Mouse (Mus musculus) CH12.LX (cell line): ENCODE measurements at regions not wholly inside any gene's neighbourhood (a gene's known extent, or its start where the extent isn't known, plus 50 kb on each side); places are given as distances from the start of the nearest gene placed in this dataset.

Experiments
- DNase-seq: peaks from one replicate; pipeline ENCODE4 v3.0.0-alpha.2; 2013; ENCODE audit errors: extremely low read depth
- H3K27ac ChIP-seq: 2 replicates; pipeline ENCODE4 v1.5.1; 2012; ENCODE audit warnings: low read depth, mild to moderate bottlenecking, control low read depth, moderate library complexity; ENCODE audit not compliant: insufficient read depth
- H3K27me3 ChIP-seq: replicated peaks from 2 replicates; pipeline ENCODE3; 2012; ENCODE audit warnings: inconsistent platforms
- H3K36me3 ChIP-seq, 2 experiments: replicated peaks in 1 of 2; 2 replicates each; pipeline versions ENCODE3 to v1.6.1; 2012; ENCODE audit warnings: inconsistent platforms in 1 of 2, low read length in 1 of 2, mild to moderate bottlenecking in 1 of 2, mixed read lengths in 1 of 2, moderate library complexity in 1 of 2; ENCODE audit not compliant: control insufficient read depth in 1 of 2, insufficient read depth in 1 of 2
- H3K4me1 ChIP-seq, 2 experiments: 2 replicates each; pipeline ENCODE4 v1.6.1; 2012; ENCODE audit warnings: inconsistent platforms in 1 of 2, moderate library complexity in 1 of 2; ENCODE audit not compliant: insufficient read depth in 2 of 2, control insufficient read depth in 1 of 2
- H3K4me2 ChIP-seq: 2 replicates; pipeline ENCODE4 v1.6.1; 2012; ENCODE audit warnings: low read depth, mild to moderate bottlenecking, control low read depth; ENCODE audit not compliant: poor library complexity, insufficient read depth, severe bottlenecking
- H3K4me3 ChIP-seq, 3 experiments: fragments of 150-350 bp in 1 of 3; sonication (generic) in 1 of 3; replicated peaks in 1 of 3; 2 replicates each; pipeline versions ENCODE3 to v1.5.1; 2011 to 2012; ENCODE audit warnings: low read depth in 2 of 3, low read length in 2 of 3, mild to moderate bottlenecking in 2 of 3, moderate library complexity in 2 of 3, control low read depth in 1 of 3, improper control_type of control experiment in 1 of 3, inconsistent platforms in 1 of 3, mixed read lengths in 1 of 3; ENCODE audit not compliant: poor library complexity in 1 of 3
- H3K79me2 ChIP-seq: replicated peaks from 2 replicates; pipeline ENCODE4 v1.6.1; 2012; ENCODE audit warnings: mild to moderate bottlenecking, moderate library complexity; ENCODE audit not compliant: control insufficient read depth, poor library complexity, insufficient read depth, severe bottlenecking; ENCODE audit errors: extremely low read depth
- H3K9ac ChIP-seq: 2 replicates; pipeline ENCODE4 v1.6.1; 2012; ENCODE audit warnings: low read depth, mild to moderate bottlenecking, control low read depth, moderate library complexity; ENCODE audit not compliant: insufficient read depth
- H3K9me3 ChIP-seq: replicated peaks from 2 replicates; pipeline ENCODE3; 2012; ENCODE audit warnings: low read length, inconsistent platforms, mixed read lengths
- BHLHE40 ChIP-seq: IDR thresholded peaks from 2 replicates; pipeline ENCODE4 v1.6.1; 2011; ENCODE audit warnings: mild to moderate bottlenecking, low read depth, low read length, improper control_type of control experiment
- E2F4 ChIP-seq: IDR thresholded peaks from 2 replicates; pipeline ENCODE4 v1.6.1; 2011; ENCODE audit warnings: low read depth, low read length, improper control_type of control experiment; ENCODE audit not compliant: insufficient replicate concordance
- ELF1 ChIP-seq: IDR thresholded peaks from 2 replicates; pipeline ENCODE4 v1.6.1; 2014; ENCODE audit warnings: low read depth, mild to moderate bottlenecking, inconsistent platforms, low read length, improper control_type of control experiment
- ETS1 ChIP-seq: conservative IDR thresholded peaks from 2 replicates; pipeline ENCODE4 v1.6.1; 2012; ENCODE audit warnings: low read depth, mild to moderate bottlenecking, inconsistent platforms, low read length, improper control_type of control experiment, moderate library complexity
- GABPA ChIP-seq: IDR thresholded peaks from 2 replicates; pipeline ENCODE4 v1.6.1; 2012; ENCODE audit warnings: low read depth, low read length, improper control_type of control experiment, inconsistent platforms; ENCODE audit not compliant: insufficient replicate concordance
- IRF4 ChIP-seq: IDR thresholded peaks from 2 replicates; pipeline ENCODE4 v1.6.1; 2014; ENCODE audit warnings: low read depth, mild to moderate bottlenecking, inconsistent platforms, low read length, improper control_type of control experiment
- JUND ChIP-seq: conservative IDR thresholded peaks from 2 replicates; pipeline ENCODE4 v1.6.1; 2011; ENCODE audit warnings: low read depth, low read length, improper control_type of control experiment
- KAT2A ChIP-seq: IDR thresholded peaks from 2 replicates; pipeline ENCODE4 v1.6.1; 2012; ENCODE audit warnings: low read length, improper control_type of control experiment, inconsistent platforms; ENCODE audit not compliant: insufficient replicate concordance
- MAFK ChIP-seq: IDR thresholded peaks from 2 replicates; pipeline ENCODE4 v1.6.1; 2011; ENCODE audit warnings: low read length, improper control_type of control experiment; ENCODE audit not compliant: insufficient replicate concordance
- MEF2A ChIP-seq: IDR thresholded peaks from 2 replicates; pipeline ENCODE4 v1.6.1; 2014; ENCODE audit warnings: low read depth, mild to moderate bottlenecking, inconsistent platforms, low read length, improper control_type of control experiment, borderline replicate concordance
- MXI1 ChIP-seq: IDR thresholded peaks from 2 replicates; pipeline ENCODE4 v1.6.1; 2011; ENCODE audit warnings: mild to moderate bottlenecking, low read depth, low read length, improper control_type of control experiment
- MYC ChIP-seq: IDR thresholded peaks from 2 replicates; pipeline ENCODE4 v1.6.1; 2011; ENCODE audit warnings: low read depth, mild to moderate bottlenecking, improper control_type of control experiment, low read length
- NRF1 ChIP-seq: IDR thresholded peaks from 2 replicates; pipeline ENCODE4 v1.6.1; 2014; ENCODE audit warnings: low read depth, mild to moderate bottlenecking, inconsistent platforms, low read length, improper control_type of control experiment, moderate library complexity
- POLR2A ChIP-seq: IDR thresholded peaks from 2 replicates; pipeline ENCODE4 v1.6.1; 2011; ENCODE audit warnings: low read depth, mild to moderate bottlenecking, improper control_type of control experiment, low read length
- POLR2AphosphoS2 ChIP-seq: IDR thresholded peaks from 2 replicates; pipeline ENCODE4 v1.6.1; 2011; ENCODE audit warnings: low read depth, low read length, improper control_type of control experiment
- RAD21 ChIP-seq: IDR thresholded peaks from 2 replicates; pipeline ENCODE4 v1.6.1; 2011; ENCODE audit warnings: low read depth, mild to moderate bottlenecking, low read length, improper control_type of control experiment, moderate library complexity
- RCOR1 ChIP-seq: conservative IDR thresholded peaks from 2 replicates; pipeline ENCODE4 v1.6.1; 2012; ENCODE audit warnings: low read depth, mild to moderate bottlenecking, inconsistent platforms, low read length, improper control_type of control experiment
- SMC3 ChIP-seq: IDR thresholded peaks from 2 replicates; pipeline ENCODE4 v1.6.1; 2011; ENCODE audit warnings: low read depth, low read length, improper control_type of control experiment
- UBTF ChIP-seq: IDR thresholded peaks from 2 replicates; pipeline ENCODE4 v1.6.1; 2012; ENCODE audit warnings: low read depth, mild to moderate bottlenecking, inconsistent platforms, low read length, improper control_type of control experiment, moderate library complexity
- USF1 ChIP-seq: IDR thresholded peaks from 2 replicates; pipeline ENCODE4 v1.6.1; 2014; ENCODE audit warnings: low read depth, mild to moderate bottlenecking, inconsistent platforms, low read length, improper control_type of control experiment
- ZC3H11A ChIP-seq: IDR thresholded peaks from 2 replicates; pipeline ENCODE4 v1.6.1; 2012; ENCODE audit warnings: low read depth, mild to moderate bottlenecking, inconsistent platforms, low read length, improper control_type of control experiment
- ZNF384 ChIP-seq: IDR thresholded peaks from 2 replicates; pipeline ENCODE4 v1.6.1; 2012; ENCODE audit warnings: low read depth, low read length, improper control_type of control experiment, inconsistent platforms
- dilution Hi-C: fragments of 300-500 bp; cut with MboI; formaldehyde crosslinking; loops from 2 replicates; pipeline ENCODE4 v1.14.3; 2020; ENCODE audit warnings: low sequenced_read_pairs; ENCODE audit not compliant: extremely low pct_unique_long_range_greater_than_20kb, extremely low pct_ligation_motif_present
- in situ Hi-C: fragments of 300-500 bp; cut with MboI; formaldehyde crosslinking; loops from 3 replicates; pipeline ENCODE4 v1.14.3; 2019; ENCODE audit warnings: low sequenced_read_pairs, low pct_ligation_motif_present, low pct_unique_long_range_greater_than_20kb, mixed read lengths

DNA sequence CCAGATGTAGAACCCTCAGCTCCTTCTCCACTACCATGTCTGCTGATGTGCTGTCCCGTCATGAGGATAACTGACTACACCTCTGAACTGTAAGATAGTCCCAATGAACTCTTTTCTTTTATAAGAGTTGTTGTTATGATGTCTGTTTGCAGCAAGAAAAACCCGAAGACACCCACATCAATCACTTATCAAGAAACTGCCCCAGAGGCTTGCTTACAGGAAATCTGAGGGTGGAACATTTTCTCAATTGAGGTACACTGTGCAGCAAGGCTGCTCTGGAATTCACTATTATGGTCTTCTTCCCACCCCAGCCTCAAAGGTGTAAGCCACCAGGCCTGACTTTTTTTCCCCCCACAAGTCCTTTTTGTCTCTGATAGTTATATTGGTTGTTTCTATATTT is 125.8 kb downstream of the Nab1 start:
- TF ChIP-seq ELF1 = no peak
- no peak for TF ChIP-seq JUND
- TF ChIP-seq MEF2A = no peak
- no peak for TF ChIP-seq GABPA
- no peak for TF ChIP-seq POLR2AphosphoS2
- no peak for TF ChIP-seq USF1
- no peak for TF ChIP-seq POLR2A
- no peak for TF ChIP-seq ETS1
- TF ChIP-seq MXI1 = no peak
- no peak for TF ChIP-seq E2F4
- TF ChIP-seq UBTF = no peak
- H3K79me2 ChIP-seq = no peaks in the 10 kb centered on the region

GRCm38 (mm10) chr1:52373817-52374216 is 126.7 kb downstream of the Nab1 start:
- Histone ChIP-seq H3K79me2 (no peaks in the 10 kb centered on the region), H3K9me3 (no peaks in the 10 kb centered on the region), H3K4me2 (no peak overlapping the region), H3K36me3 (no peaks in the 10 kb centered on the region), H3K27ac (no peak overlapping the region), H3K4me3 (no peak overlapping the region), H3K27me3 (no peaks in the 10 kb centered on the region), H3K4me1 (no peaks in the 10 kb centered on the region), H3K9ac (no peak overlapping the region)
- no peak for TF ChIP-seq MAFK
- TF ChIP-seq MXI1 = no peak
- no peak for TF ChIP-seq NRF1
- no peak for TF ChIP-seq RCOR1
- TF ChIP-seq ZNF384 = no peak
- TF ChIP-seq MYC = no peak
- no peak for TF ChIP-seq KAT2A
- no peak for TF ChIP-seq IRF4
- TF ChIP-seq POLR2AphosphoS2 = no peak
- TF ChIP-seq ZC3H11A = no peak
- TF ChIP-seq RAD21 = no peak
- no peak for TF ChIP-seq USF1
- TF ChIP-seq SMC3 = no peak
- TF ChIP-seq BHLHE40 = no peak
- in situ Hi-C loops (no loop called here), dilution Hi-C loops (no loop called here)
- no peak for DNase-seq

More for the DNA sequence above, 125.8 kb downstream of the Nab1 start:
- H3K36me3 ChIP-seq = no peaks in the 10 kb centered on the region
- H3K9me3 ChIP-seq = no peaks in the 10 kb centered on the region
- H3K9ac ChIP-seq = no peak overlapping the region
- dilution Hi-C loops (no loop called here), in situ Hi-C loops (loop anchor here (25.0 kb wide), 1 partner anchor 263 kb away; the partner anchor contains the start of gene Nemp2)
- H3K27ac ChIP-seq = no peak overlapping the region
- no peaks in the 10 kb centered on the region for H3K4me1 ChIP-seq
- H3K4me3 ChIP-seq = no peak overlapping the region
- H3K4me2 ChIP-seq = no peak overlapping the region
- DNase-seq = no peak
- H3K27me3 ChIP-seq = no peaks in the 10 kb centered on the region
